Comparison of ENCODE assay signal across 31 mouse cellular contexts in genomic region chr6:87211551-87211950, GRCm38 (mm10).
DNase-seq lines count a peak whose midpoint lies in the region; ATAC-seq and TF ChIP-seq lines count a peak whose summit lies in the region.
"Had no signal": no experiment of that assay in that cellular context is flagged by ENCODE, and none has a peak within 500 bp of the region (broad histone marks: within the 10 kb centered on the region; RNA-seq: fewer than 3 reads in every experiment).

No protein-coding gene starts in this region.

- no peak for TF ChIP-seq RAD21 in MEL (IDR thresholded peaks at IDR 0.05; ENCODE audit: low read depth, low read length)

- no peaks in the 10 kb centered on the region for H3K79me2 ChIP-seq in MEL (ENCODE audit: control insufficient read depth, insufficient read depth, low read length, poor library complexity)

- no peak for ATAC-seq in intestine, postnatal 0 days
- no peak for ATAC-seq in intestine, embryonic 16.5 days
- no peak for ATAC-seq in lung, postnatal 0 days
- ATAC-seq in stomach, postnatal 0 days (ENCODE audit: low FRiP score, low TSS enrichment), result no peak
- ATAC-seq: CD4-positive, CD25-positive, alpha-beta regulatory T cell, adult 4 months; forebrain, embryonic 16.5 days; liver, embryonic 12.5 days; midbrain, embryonic 16.5 days; Patski had no signal

- TF ChIP-seq POLR2A in lung, adult 2 months (IDR thresholded peaks at IDR 0.05; ENCODE audit: borderline replicate concordance, extremely low read depth, low read depth, low read length), result no peak
- no peak for TF ChIP-seq POLR2A in MEL (IDR thresholded peaks at IDR 0.05; ENCODE audit: control insufficient read depth in 1 of 2, insufficient read depth in 1 of 2, low read depth in 1 of 2, low read length in 2 of 2, poor library complexity in 1 of 2)

- no peaks in the 10 kb centered on the region for H3K9me3 ChIP-seq in intestine, postnatal 0 days (ENCODE audit: control insufficient read depth)
- H3K9me3 ChIP-seq in intestine, embryonic 16.5 days (ENCODE audit: control insufficient read depth, low read length), result peaks cover 6% of the 10 kb centered on the region; the same call in 1 of the 2 replicates
- no peaks in the 10 kb centered on the region for H3K9me3 ChIP-seq in lung, postnatal 0 days (ENCODE audit: low read length)
- no peaks in the 10 kb centered on the region for H3K9me3 ChIP-seq in MEL (replicated peaks; ENCODE audit: insufficient read depth, low read length)
- no peaks in the 10 kb centered on the region for H3K9me3 ChIP-seq in stomach, postnatal 0 days (ENCODE audit: control insufficient read depth, low read length)
- H3K9me3 ChIP-seq: embryonic facial prominence, embryonic 13.5 days; kidney, embryonic 15.5 days; limb, embryonic 13.5 days; liver, embryonic 12.5 days; neural tube, embryonic 13.5 days had no signal

- no peak for DNase-seq in lung, postnatal 0 days (ENCODE audit: low spot score)
- DNase-seq in lung, adult 2 months, result no peak
- DNase-seq in MEL (ENCODE audit: low read depth, low spot score), result peak; percentile 6
- DNase-seq in stomach, postnatal 0 days (ENCODE audit: low spot score), result no peak
- DNase-seq in spleen, postnatal 10 days (ENCODE audit: low spot score in 2 of 2), result no peak
- DNase-seq: adrenal gland, postnatal 25 days; cerebellum, adult 18-20 months; cerebellum, postnatal 10 days; gastrocnemius, postnatal 10 days; heart, postnatal 14 days; kidney, adult 18-20 months; kidney, postnatal 4 days; lung, adult 18-20 months; thymus, adult 18-20 months; thymus, postnatal 25 days had no signal

- H3K4me2 ChIP-seq in intestine, postnatal 0 days (replicated peaks; ENCODE audit: low read depth), result no peak overlapping the region
- no peak overlapping the region for H3K4me2 ChIP-seq in intestine, embryonic 16.5 days (ENCODE audit: low read depth, low read length)
- H3K4me2 ChIP-seq in lung, postnatal 0 days (replicated peaks; ENCODE audit: low read depth, low read length), result no peak overlapping the region
- no peak overlapping the region for H3K4me2 ChIP-seq in stomach, postnatal 0 days (replicated peaks; ENCODE audit: low read depth)
- H3K4me2 ChIP-seq: embryonic facial prominence, embryonic 13.5 days; hindbrain, embryonic 12.5 days; kidney, embryonic 15.5 days; limb, embryonic 13.5 days; liver, embryonic 12.5 days; midbrain, embryonic 11.5 days; neural tube, embryonic 13.5 days had no signal

- H3K27ac ChIP-seq in intestine, postnatal 0 days (ENCODE audit: low read depth, low read length), result no peak overlapping the region
- no peak overlapping the region for H3K27ac ChIP-seq in intestine, embryonic 16.5 days (ENCODE audit: low read length)
- H3K27ac ChIP-seq in lung, postnatal 0 days (ENCODE audit: low read length), result no peak overlapping the region
- no peak overlapping the region for H3K27ac ChIP-seq in MEL (ENCODE audit: control insufficient read depth, low read depth, low read length)
- no peak overlapping the region for H3K27ac ChIP-seq in stomach, postnatal 0 days (replicated peaks)
- H3K27ac ChIP-seq: embryonic facial prominence, embryonic 13.5 days; forebrain, embryonic 10.5 days; hindbrain, embryonic 12.5 days; kidney, embryonic 15.5 days; limb, embryonic 13.5 days; liver, embryonic 12.5 days; neural tube, embryonic 13.5 days had no signal

- no peaks in the 10 kb centered on the region for H3K36me3 ChIP-seq in intestine, postnatal 0 days (ENCODE audit: control insufficient read depth, insufficient read depth)
- H3K36me3 ChIP-seq in intestine, embryonic 16.5 days (ENCODE audit: control insufficient read depth, insufficient read depth, low read length), result peaks cover 6% of the 10 kb centered on the region; the same call in 1 of the 2 replicates
- 0 out of 2 replicates have a peak, but pooled peaks cover 5% of the 10 kb centered on the region for H3K36me3 ChIP-seq in lung, postnatal 0 days (ENCODE audit: insufficient read depth, low read length)
- H3K36me3 ChIP-seq in MEL (ENCODE audit: control insufficient read depth in 1 of 2, insufficient read depth in 2 of 2, low read length in 2 of 2), result no peaks in the 10 kb centered on the region
- H3K36me3 ChIP-seq in stomach, postnatal 0 days (ENCODE audit: control insufficient read depth, insufficient read depth, low read length), result 0 out of 2 replicates have a peak, but pooled peaks cover 4% of the 10 kb centered on the region
- H3K36me3 ChIP-seq: G1E; liver, embryonic 12.5 days; neural tube, embryonic 13.5 days had no signal

- peak; percentile 19; the same call in 1 of the 2 replicates for TF ChIP-seq CTCF in intestine, postnatal 0 days (IDR thresholded peaks at IDR 0.05; ENCODE audit: low read depth)
- TF ChIP-seq CTCF in lung, postnatal 0 days (IDR thresholded peaks at IDR 0.05), result peak; percentile 41
- TF ChIP-seq CTCF in lung, adult 2 months (IDR thresholded peaks at IDR 0.05; ENCODE audit: insufficient read depth, low read length), result no peak
- TF ChIP-seq CTCF in MEL (IDR thresholded peaks at IDR 0.05 in 2 of 3, conservative IDR thresholded peaks at IDR 0.05 in 1 of 3; ENCODE audit: control insufficient read depth in 1 of 3, insufficient read depth in 1 of 3, low read depth in 2 of 3, low read length in 3 of 3, poor library complexity in 1 of 3, severe bottlenecking in 1 of 3), result peak in 2 of 3 experiments; percentile 14 to 15; a peak in 1 of 6 replicates
- TF ChIP-seq CTCF in stomach, postnatal 0 days (IDR thresholded peaks at IDR 0.05; ENCODE audit: low read depth), result peak; percentile 47

- H3K4me3 ChIP-seq in intestine, postnatal 0 days (ENCODE audit: low read depth, low read length), result no peak overlapping the region
- H3K4me3 ChIP-seq in intestine, embryonic 16.5 days (ENCODE audit: low read length), result no peak overlapping the region
- H3K4me3 ChIP-seq in lung, postnatal 0 days (ENCODE audit: low read depth, low read length), result no peak overlapping the region
- no peak overlapping the region for H3K4me3 ChIP-seq in lung, adult 2 months (replicated peaks; ENCODE audit: extremely low read depth, low read depth, low read length)
- H3K4me3 ChIP-seq in MEL (ENCODE audit: control insufficient read depth in 1 of 2, insufficient read depth in 1 of 2, low read depth in 2 of 2, low read length in 2 of 2), result no peak overlapping the region
- no peak overlapping the region for H3K4me3 ChIP-seq in stomach, postnatal 0 days (ENCODE audit: low read depth, low read length)
- H3K4me3 ChIP-seq: embryonic facial prominence, embryonic 13.5 days; forebrain, embryonic 10.5 days; hindbrain, embryonic 12.5 days; kidney, embryonic 15.5 days; limb, embryonic 13.5 days; liver, embryonic 12.5 days; myocyte; neural tube, embryonic 13.5 days had no signal

- TF ChIP-seq EP300 in lung, postnatal 0 days (IDR thresholded peaks at IDR 0.05), result no peak
- TF ChIP-seq EP300 in MEL (IDR thresholded peaks at IDR 0.05; ENCODE audit: low read depth in 1 of 2, low read length in 2 of 2), result no peak
- TF ChIP-seq EP300 in stomach, postnatal 0 days (optimal IDR thresholded peaks at IDR 0.05), result no peak

- no peaks in the 10 kb centered on the region for H3K27me3 ChIP-seq in intestine, postnatal 0 days (replicated peaks; ENCODE audit: control insufficient read depth, insufficient read depth, low read length)
- H3K27me3 ChIP-seq in intestine, embryonic 16.5 days (replicated peaks; ENCODE audit: control insufficient read depth, insufficient read depth, low read length), result no peaks in the 10 kb centered on the region
- H3K27me3 ChIP-seq in lung, postnatal 0 days (replicated peaks; ENCODE audit: insufficient read depth, low read length), result no peaks in the 10 kb centered on the region
- peaks cover 3 to 12% of the 10 kb centered on the region in 2 experiments for H3K27me3 ChIP-seq in MEL (ENCODE audit: control insufficient read depth in 1 of 2, insufficient read depth in 2 of 2, low read length in 2 of 2)
- H3K27me3 ChIP-seq in stomach, postnatal 0 days (ENCODE audit: control insufficient read depth, insufficient read depth, low read length), result no peaks in the 10 kb centered on the region
- H3K27me3 ChIP-seq: embryonic facial prominence, embryonic 13.5 days; hindbrain, embryonic 12.5 days; kidney, embryonic 15.5 days; limb, embryonic 13.5 days; neural tube, embryonic 13.5 days; Patski had no signal

- H3K9ac ChIP-seq in intestine, postnatal 0 days (ENCODE audit: low read depth, low read length), result no peak overlapping the region
- H3K9ac ChIP-seq in intestine, embryonic 16.5 days (ENCODE audit: low read depth, low read length), result no peak overlapping the region
- no peak overlapping the region for H3K9ac ChIP-seq in lung, postnatal 0 days (replicated peaks; ENCODE audit: low read depth)
- no peak overlapping the region for H3K9ac ChIP-seq in MEL (ENCODE audit: control insufficient read depth, low read depth, low read length, poor library complexity, severe bottlenecking)
- H3K9ac ChIP-seq in stomach, postnatal 0 days (ENCODE audit: low read length), result no peak overlapping the region
- H3K9ac ChIP-seq: embryonic facial prominence, embryonic 13.5 days; hindbrain, embryonic 12.5 days; kidney, embryonic 15.5 days; limb, embryonic 13.5 days; liver, embryonic 12.5 days; neural tube, embryonic 13.5 days had no signal

- 85% methylated on average over 3 of the region's 3 CpGs for WGBS in intestine, postnatal 0 days
- WGBS in intestine, embryonic 16.5 days, result 88% methylated on average over 3 of the region's 3 CpGs
- WGBS in lung, postnatal 0 days, result 92% methylated on average over 3 of the region's 3 CpGs
- WGBS in lung, adult 2 months, result 91% methylated on average over 3 of the region's 3 CpGs
- 96% methylated on average over 3 of the region's 3 CpGs for WGBS in stomach, postnatal 0 days

- H3K4me1 ChIP-seq in intestine, postnatal 0 days (replicated peaks; ENCODE audit: control insufficient read depth, insufficient read depth, low read length), result no peaks in the 10 kb centered on the region
- H3K4me1 ChIP-seq in intestine, embryonic 16.5 days (ENCODE audit: control insufficient read depth, insufficient read depth, low read length), result peaks cover 4% of the 10 kb centered on the region; the same call in 1 of the 2 replicates
- no peaks in the 10 kb centered on the region for H3K4me1 ChIP-seq in lung, postnatal 0 days (ENCODE audit: insufficient read depth, low read depth, low read length)
- peaks cover 17% of the 10 kb centered on the region for H3K4me1 ChIP-seq in lung, adult 2 months (ENCODE audit: control insufficient read depth, insufficient read depth, low read length)
- no peaks in the 10 kb centered on the region for H3K4me1 ChIP-seq in MEL (ENCODE audit: control insufficient read depth in 1 of 2, insufficient read depth in 2 of 2, low read length in 2 of 2)
- H3K4me1 ChIP-seq in stomach, postnatal 0 days (replicated peaks; ENCODE audit: control insufficient read depth, insufficient read depth), result no peaks in the 10 kb centered on the region
- H3K4me1 ChIP-seq: embryonic facial prominence, embryonic 13.5 days; hindbrain, embryonic 12.5 days; neural tube, embryonic 13.5 days had no signal

TF ChIP-seq in MEL, 35 proteins besides CTCF, POLR2A, EP300 and RAD21:
- TF ChIP-seq POLR2AphosphoS5 (IDR thresholded peaks at IDR 0.05; ENCODE audit: borderline replicate concordance, low read depth, low read length) (no peak), MAZ (IDR thresholded peaks at IDR 0.05; ENCODE audit: low read depth, low read length) (no peak), SMC3 (IDR thresholded peaks at IDR 0.05; ENCODE audit: low read depth, low read length) (no peak)
